Mouse (Mus musculus) CD4-positive helper T cell, adult 2 months (primary cell): ENCODE measurements around the gene Unc13c.

Source experiments
- DNase-seq: peaks from one replicate; pipeline ENCODE4 v3.0.0-alpha.2; 2012; ENCODE audit warnings: low read depth, missing footprints, low spot score

Gene Unc13c

GRCm38 (mm10) chr9:73882393-73882919 is 86.3 kb downstream of the Unc13c start:
- DNase-seq = no peak

GRCm38 (mm10) chr9:73867410-73868067 is 101.2 kb downstream of the Unc13c start:
- no peak for DNase-seq

- no peak for DNase-seq
Measured at GRCm38 (mm10) chr9:73866666-73867065, 102.1 kb downstream of the Unc13c start.

GRCm38 (mm10) chr9:73859469-73859868 is 109.3 kb downstream of the Unc13c start:
- DNase-seq = no peak

GRCm38 (mm10) chr9:73854281-73854680 is 114.5 kb downstream of the Unc13c start:
- no peak for DNase-seq

GRCm38 (mm10) chr9:73806681-73807080 is 162.1 kb downstream of the Unc13c start:
- DNase-seq = no peak

- no peak for DNase-seq
Measured at GRCm38 (mm10) chr9:73774616-73775015, 194.2 kb downstream of the Unc13c start.

- no peak for DNase-seq
Measured at GRCm38 (mm10) chr9:73755185-73755584, 213.6 kb downstream of the Unc13c start.

GRCm38 (mm10) chr9:73753480-73753879 is 215.3 kb downstream of the Unc13c start:
- DNase-seq = no peak

- no peak for DNase-seq
Measured at GRCm38 (mm10) chr9:73751344-73751743, 217.4 kb downstream of the Unc13c start.

- DNase-seq = no peak
Measured at GRCm38 (mm10) chr9:73734446-73734845, 234.3 kb downstream of the Unc13c start.

GRCm38 (mm10) chr9:73725717-73726662 is 242.8 kb downstream of the Unc13c start:
- DNase-seq = no peak

GRCm38 (mm10) chr9:73724776-73725175 is 244.0 kb downstream of the Unc13c start:
- no peak for DNase-seq

GRCm38 (mm10) chr9:73713508-73713907 is 255.3 kb downstream of the Unc13c start:
- DNase-seq = no peak

- DNase-seq = no peak
Measured at GRCm38 (mm10) chr9:73697103-73697502, 271.7 kb downstream of the Unc13c start.

- no peak for DNase-seq
Measured at GRCm38 (mm10) chr9:73681580-73681979, 287.2 kb downstream of the Unc13c start.

GRCm38 (mm10) chr9:73680545-73681495 is 287.9 kb downstream of the Unc13c start:
- no peak for DNase-seq

GRCm38 (mm10) chr9:73671656-73672212 is 297.0 kb downstream of the Unc13c start:
- no peak for DNase-seq

GRCm38 (mm10) chr9:73670040-73670439 is 298.7 kb downstream of the Unc13c start:
- DNase-seq = no peak

GRCm38 (mm10) chr9:73662839-73663238 is 305.9 kb downstream of the Unc13c start:
- no peak for DNase-seq

GRCm38 (mm10) chr9:73649088-73649487 is 319.7 kb downstream of the Unc13c start:
- DNase-seq = no peak
